Mouse (Mus musculus) urinary bladder, postnatal 10 days (tissue): ENCODE measurements around the gene Habp4.
A peak's percentile ranks its signal among the peaks of the same experiment; 100 is the strongest.

Experiments
- DNase-seq: peaks from one replicate; pipeline ENCODE4 v3.0.0; 2022; ENCODE audit warnings: low spot score

The Habp4 gene

DNA sequence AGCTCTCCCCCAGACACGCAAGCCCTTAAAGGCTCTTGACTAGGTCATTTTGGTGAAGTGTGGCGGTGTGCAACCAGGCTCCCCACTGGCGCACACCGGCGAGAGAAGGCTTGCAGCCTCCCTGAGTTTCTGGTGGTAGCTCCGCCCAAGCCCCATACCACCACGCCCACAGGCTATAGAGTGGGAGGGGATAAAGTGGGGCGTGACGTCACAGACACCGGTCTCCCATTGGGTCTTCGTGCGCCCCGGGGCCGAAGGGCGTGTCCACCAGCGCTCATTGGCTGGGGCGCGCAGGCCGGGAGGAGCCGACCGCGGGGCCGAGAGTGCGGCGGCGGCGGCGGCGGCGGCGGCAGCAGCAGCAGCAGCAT lies at the start of gene Habp4:
TSS of gene Habp4 (plus strand) at position 277 of the 368 bp plus-strand sequence.
- peak; percentile 92 for DNase-seq

DNA sequence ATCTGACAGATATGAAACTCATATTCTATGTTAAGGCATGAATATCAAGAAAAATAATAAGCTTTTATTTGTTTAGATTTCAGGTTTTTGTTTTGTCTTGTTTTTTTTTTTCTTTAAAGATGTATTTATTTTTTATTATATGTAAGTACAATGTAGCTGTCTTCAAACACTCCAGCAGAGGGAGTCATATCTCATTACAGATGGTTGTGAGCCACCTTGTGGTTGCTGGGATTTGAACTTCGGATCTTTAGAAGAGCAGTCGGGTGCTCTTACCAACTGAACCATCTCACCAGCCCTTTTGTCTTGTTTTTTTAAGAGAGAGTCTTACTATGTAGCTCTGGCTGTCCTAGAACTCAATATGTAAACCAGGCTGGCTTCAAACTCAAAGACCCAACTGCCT lies 44.2 kb upstream of the Habp4 start:
- no peak for DNase-seq

DNA sequence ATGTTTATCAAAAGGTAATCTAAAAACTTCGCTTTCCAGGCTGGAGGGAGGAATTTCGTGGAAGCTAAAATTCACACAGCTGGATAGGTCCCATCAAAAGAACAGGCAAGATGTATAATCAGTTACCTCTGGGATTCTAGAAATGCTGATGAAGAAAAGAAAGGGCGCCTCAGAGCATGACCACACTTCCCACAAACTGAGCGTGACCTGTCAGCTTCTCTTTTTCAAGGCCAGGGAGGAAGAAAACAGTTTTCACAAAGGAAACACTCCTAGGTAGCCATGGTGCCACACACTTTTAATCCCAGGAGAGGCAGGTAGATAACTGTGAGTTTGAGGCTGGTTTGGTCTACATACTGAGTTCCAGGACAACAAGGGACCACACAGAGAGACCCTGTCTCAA lies 40.9 kb upstream of the Habp4 start:
- no peak for DNase-seq

DNA sequence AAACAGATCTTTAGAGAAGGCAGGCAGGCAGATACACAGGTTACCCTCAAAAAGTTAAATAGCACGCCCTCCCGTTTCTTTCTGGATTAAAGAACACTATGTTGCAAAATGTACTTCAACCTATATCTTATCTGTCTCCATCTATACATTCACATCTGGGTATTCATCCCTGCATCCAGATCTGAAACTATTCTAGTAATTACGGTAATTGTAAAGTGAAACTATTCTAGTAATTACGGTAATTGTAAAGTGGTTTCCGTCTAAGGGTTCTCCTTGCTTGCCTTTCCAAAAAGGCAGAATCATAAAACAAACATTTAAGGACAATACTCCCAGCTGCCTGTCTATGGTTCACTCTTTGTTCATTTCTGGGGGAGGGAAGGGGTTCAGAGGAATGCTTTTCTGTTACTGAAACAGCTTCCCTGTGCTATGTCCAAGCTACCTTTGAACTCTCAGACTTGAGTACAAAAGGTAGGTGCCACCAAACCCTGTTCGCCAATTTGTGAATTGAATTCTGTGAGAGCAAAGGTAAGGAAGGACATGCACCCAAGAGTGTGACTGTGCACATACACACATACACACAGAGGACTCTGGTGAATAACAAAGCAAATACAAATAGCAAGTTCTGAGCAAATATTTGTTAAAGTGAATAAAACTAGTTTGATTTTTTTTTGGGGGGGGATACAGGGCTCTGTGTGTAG lies 38.0 kb upstream of the Habp4 start:
- no peak for DNase-seq

DNA sequence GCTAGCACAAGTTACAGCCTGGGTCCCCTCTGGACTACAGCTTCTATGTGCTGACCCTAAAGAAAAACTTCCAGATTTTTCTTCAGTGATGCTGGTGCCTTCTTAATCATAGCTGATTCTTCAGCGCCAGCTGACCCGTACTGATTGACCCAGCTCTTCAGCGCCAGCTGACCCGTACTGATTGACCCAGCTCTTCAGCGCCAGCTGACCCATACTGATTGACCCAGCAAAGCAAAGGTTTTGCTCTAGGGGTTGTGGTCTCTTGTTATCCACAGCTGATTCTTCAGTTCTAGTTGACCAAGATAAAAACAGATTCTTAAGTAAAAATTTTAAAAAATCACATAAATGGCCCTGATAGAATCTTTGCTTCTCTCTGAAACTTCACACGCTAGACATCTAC lies 36.7 kb upstream of the Habp4 start:
- no peak for DNase-seq

DNA sequence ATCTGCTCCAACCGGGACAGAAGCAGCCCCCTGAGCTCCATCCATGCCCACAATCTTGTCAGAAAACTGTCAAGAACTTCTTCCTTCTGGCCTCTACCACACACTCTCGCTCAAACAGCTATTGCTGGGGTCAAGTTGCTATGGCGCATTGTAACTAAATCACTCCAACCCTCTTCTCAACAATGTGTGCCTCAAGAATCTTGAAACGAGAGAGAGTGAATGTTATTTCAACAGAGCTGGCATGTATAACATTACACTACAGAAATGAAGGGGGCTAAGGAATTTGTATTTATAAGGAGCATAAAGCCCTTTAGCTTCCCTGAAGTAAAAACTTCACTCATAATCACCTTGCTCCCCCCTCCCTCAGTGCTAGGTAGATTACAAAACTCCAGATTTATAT lies 35.3 kb upstream of the Habp4 start:
- no peak for DNase-seq

DNA sequence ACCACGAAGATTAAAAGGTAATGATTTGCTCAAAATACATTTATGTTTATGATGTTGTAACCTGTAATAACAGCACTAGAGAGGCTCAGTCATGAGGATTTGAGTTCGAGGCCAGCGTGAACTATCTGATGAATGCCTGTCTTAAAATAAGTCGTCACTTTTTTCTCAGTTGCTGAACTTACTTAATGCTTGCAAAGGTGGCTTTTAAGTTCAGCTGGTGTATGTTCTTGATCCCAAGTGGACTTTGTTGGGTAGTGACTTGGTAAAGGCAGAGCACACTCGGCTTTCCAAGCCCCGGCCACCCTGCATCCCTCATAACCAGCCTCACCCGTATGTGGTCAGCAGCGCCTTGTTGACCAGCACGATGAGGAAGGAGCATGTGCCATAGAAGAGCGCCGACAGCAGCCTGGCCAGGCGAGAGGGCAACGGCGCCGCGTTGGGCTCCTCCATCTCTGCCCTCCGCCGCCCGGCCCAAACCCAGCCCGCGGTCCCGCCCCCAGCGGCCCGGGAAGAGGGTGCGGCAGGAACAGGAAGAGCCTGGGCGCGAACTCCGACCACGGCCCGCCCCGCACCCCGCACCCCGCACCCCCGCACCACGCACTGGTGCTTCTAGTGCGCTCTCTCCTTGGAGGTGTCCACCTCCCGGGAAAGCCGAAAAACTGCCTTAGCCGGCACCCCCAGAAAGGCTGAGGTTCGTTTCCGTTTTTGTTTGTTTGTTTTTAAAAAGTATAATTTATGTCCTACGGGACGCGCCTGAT lies 32.6 kb upstream of the Habp4 start, which contains the start of gene Slc35d2:
TSS of gene Slc35d2 (minus strand) at position 511 of the 758 bp plus-strand sequence.
- DNase-seq: peak; percentile 22

DNA sequence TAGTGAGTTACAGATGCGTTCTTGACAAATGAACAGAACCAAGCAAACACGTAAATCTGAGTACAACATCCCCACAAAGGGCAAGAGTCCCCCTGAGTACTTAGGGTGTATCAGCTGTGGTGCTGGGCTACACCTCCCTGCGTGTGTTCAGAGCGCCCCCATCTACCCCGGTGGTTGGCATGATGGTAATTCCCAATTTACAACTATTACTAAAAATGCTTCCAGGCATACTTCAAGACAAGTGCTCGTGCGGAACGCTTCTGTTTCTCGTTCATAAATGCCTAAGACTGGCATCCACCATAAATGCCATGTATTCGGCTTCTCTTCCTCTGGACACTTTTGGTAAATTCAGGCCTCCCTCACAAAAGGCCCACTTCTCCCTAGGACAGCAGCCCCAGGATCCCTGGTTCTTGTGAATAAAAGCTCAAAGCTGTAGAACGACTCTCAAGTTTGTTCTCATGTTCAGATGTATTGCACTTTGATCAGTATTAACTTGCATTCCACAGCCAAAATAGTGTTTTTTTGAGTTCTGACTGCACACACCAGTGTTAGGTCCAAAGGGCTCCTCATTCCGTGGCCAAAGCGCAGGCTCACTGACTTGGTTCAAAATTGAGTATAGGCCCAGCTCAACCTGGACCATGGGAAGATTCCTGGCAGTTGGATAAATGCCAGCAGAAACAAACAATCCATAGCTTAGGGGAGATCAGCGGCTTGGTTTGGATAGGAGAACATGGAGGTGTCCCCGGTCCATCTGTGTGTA lies 31.8 kb upstream of the Habp4 start:
- no peak for DNase-seq

DNA sequence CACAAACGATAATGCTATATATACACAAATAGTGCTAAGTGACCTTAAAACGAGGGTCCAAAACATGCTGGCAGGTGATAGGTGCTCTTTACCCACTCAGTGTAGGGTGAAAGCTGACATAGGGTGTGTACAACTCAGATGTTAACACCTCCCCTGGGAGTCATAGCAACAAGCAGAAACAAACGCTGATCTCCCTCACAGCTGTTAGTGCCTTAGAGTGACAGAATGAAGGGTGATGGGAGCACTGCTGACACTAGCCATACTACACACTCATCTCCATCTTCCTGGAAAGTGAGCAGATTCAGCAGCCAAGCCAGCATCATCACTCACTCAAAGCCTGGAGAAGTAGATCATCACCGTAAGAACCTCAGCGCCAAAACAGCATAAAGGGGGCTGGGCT lies 11.5 kb upstream of the Habp4 start:
- DNase-seq: no peak

DNA sequence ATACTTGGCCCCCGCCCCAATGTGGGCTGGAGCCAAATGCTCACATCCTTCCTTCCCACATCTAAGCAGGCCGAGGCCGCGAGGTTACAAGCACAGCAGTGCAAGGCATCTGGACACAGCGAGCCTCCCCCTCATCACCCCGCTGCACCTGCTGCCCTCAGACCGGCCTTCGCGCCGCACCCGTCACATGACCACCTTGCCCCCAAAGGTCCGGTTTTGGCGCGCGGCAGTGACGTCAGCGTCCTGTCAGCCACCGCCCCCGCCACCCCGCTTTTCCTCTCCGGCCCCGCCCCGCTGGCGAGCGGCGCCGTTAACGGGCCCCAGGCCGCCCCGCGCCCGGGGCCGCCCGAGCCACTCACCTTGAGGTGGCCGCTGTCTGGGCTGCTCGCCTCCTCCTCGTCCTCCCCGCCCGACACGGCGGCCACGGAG lies 9.4 kb upstream of the Habp4 start:
- DNase-seq: peak; percentile 50

DNA sequence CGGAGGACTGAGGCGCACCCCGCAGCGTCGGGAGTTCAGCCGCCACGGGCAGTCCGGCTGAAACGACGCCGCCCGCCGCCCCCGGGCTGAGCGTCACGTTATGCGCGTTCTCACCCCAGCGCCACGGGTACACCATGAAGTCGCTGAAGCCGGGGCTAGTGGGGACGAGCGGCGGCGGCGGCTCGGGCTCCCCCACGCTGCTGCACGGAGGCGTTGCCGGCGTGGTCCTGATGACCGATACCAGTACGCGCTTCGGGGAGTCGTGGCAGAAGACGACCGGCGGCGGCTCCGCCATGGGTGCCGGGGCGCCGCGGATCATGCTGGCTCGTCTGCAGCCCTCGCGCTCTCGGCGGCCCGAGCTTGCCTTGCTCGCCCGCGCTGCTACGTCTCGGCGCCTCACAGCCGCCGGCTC lies 8.9 kb upstream of the Habp4 start:
- no peak for DNase-seq

DNA sequence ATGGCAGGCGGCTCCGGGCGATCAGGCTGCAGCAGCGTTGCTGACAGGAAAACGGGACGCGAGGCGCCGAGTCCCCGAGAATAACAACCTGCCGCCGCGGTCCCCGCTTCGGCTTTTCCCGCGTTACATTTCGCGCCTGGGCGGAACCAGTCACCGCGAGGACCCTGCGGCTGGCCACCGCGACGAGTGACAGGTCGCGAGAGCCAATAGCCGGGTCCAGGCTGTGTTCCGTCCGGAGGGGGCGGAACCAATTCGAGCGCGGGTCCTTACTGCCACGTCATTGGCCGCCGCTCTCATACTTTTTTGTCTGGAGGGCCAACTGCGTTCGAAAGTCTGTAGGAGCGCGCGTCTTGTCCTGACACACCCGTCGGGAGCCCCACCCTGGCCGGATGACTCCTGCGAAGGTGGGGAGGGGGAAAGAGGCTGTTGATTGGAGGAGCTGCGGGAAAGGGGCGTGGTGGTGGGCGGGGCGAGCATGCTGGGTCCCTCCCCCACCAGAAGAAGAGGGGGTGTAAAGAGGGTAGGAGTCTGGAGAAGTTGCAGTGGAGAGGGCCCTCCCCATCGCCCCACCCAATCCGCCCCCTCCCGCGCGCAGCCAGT lies 8.4 kb upstream of the Habp4 start, which contains the start of gene Zfp367:
TSS of gene Zfp367 (minus strand) at position 120 of the 600 bp plus-strand sequence.
- DNase-seq: peak; percentile 89

DNA sequence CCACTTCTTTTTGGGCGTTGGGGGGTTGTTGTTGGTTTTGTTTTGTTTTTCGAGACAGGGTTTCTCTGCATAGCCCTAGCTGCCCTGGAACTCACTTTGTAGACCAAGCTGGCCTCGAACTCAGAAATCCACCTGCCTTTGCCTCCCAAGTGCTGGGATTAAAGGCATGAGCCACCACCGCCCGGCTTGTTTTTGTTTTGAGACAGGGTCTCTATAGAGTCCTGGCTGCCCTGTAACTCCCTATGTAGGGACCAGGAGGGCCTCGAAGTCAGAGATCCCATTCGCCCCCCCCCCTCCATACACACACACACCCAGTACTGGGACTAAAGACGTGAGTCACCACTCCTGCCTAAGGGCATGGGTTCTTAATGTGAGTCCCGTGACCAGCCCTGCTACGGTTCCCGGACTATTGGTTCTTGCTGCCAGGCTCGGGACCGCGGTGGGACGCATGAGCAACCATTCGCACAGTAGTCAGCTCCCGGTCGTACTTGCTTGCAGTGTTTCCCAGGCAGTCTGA lies 7.8 kb upstream of the Habp4 start:
- no peak for DNase-seq

DNA sequence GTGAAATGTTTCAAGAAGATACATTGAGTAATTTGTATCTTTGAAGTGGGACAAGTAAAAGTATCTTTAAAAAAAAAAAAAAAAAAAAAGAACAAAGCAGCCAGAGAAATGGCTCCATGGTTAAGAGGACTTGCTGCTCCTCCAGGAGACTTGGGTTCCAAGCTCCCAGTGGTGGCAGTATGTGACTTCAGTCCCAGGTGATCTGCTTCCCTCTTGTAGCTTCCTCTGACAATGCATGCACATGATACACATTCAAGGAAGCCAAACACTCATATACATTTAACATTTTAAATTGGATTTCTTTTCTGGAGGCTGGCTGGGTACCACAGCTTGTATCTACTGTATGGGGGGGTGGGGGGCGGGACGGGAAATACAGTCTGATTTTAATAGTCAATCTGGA lies 7.0 kb upstream of the Habp4 start:
- no peak for DNase-seq

DNA sequence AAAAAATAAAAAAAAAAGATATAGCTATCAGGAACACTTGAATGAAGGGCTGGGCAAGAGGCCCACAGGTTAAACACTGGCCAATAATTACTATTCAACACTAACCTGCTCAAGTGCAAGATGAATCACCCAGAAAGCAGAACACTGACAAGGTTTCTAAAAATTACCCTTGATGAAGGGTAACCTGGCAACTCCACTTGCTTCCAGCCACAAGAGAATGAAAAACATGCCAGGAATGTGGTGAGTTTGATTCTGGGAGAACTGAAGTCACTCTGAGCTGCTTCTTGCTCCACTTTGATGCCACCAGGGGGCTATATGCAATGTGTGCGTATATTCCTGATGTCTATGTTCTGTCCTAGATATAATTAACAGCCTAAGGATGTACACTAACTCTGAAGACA lies 6.5 kb upstream of the Habp4 start:
- DNase-seq: no peak

DNA sequence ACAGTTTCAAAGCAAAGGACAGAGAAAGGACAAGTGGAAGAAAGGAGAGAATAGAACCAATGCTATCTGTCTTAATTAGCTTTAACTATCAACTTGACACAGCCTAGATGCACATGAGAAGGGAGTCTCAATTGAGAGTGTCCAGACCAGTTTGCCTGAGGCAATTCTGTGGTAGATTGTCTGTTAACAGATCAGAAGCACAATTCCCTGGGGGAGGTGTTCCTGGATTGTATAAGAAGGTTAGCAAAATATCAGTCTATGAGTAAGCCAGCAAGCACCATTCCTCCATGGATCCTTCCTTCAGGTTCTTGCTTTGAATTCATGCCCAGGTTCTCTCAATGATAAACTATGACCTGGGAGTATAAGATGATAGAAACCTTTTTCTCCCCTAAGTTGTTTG lies 4.7 kb upstream of the Habp4 start:
- no peak for DNase-seq

DNA sequence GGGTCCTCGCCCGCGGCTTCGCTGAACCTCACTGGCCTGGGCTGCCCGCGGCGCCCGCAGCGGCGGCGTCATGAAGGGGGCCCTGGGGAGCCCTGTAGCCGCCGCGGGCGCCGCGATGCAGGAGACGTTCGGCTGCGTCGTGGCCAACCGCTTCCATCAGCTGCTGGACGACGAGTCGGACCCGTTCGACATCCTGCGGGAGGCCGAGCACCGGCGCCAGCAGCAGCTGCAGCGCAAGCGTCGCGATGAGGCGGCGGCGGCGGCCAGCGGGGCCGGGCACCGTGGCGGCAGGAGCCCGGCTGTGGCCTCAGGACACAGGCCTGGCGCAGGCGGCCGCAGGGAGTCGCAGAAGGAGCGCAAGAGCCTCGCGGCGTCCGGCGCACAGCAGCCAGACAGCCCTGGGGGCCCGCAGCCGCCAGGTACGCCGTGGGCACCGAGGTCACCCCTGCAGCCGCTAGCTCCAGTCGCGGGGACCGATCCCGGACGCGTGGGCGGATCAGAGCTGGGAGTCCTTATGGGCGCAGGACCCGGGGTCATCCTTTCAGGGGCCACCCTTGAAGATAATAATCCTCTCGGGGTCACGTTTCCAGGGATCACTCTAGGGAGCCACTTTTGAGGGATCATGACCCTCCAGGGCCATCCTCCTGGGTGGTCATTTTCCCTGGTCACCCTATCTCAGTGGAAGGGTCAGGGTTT lies 440 bp downstream of the Habp4 start:
- DNase-seq: no peak

DNA sequence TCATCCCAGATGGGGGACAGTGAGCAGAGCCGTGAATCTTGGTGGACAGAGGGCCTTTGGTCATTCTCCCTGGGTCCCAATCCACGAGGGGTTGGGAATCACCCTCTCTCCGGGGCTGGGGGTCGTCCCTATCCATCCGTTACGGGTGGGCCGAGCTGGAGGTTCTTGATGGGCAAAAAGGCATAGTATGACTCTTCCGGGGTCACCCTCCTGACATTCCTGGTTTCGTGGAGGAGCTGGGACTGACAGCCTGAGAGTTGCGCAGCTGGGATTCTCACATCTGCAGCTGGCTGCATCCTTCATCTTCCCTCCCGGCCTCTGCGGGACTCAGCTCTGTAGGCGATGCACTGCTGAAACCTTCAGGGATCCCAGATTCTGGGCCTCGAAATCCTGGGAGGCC lies 1.0 kb downstream of the Habp4 start:
- no peak for DNase-seq

DNA sequence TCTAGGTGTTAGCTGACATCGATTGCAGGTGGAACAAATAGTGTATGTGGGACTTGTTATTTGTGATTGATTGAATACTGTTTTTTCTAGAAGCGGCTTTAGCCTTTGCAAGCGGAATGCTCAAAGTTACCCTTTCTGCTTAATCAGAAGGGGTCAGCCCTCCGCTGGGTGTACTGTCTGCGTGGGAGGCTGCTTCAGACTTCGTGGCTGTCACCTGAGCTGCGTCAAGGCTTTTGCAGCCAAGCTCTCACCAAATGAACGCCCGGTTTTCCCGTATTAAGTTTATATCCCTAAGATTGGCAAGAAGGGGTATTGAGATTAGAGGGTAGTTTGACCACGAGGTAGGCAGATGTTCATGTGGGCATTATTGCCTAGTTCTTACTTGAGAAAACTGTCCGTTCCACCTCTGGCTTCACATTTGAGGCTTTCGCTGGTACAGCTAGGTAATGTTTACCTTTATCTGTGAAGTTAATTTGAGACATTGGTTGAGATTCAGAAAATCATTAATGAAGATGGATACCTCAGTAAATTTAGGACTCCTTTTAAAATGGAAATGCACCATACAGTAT lies 1.6 kb downstream of the Habp4 start:
- DNase-seq: no peak

DNA sequence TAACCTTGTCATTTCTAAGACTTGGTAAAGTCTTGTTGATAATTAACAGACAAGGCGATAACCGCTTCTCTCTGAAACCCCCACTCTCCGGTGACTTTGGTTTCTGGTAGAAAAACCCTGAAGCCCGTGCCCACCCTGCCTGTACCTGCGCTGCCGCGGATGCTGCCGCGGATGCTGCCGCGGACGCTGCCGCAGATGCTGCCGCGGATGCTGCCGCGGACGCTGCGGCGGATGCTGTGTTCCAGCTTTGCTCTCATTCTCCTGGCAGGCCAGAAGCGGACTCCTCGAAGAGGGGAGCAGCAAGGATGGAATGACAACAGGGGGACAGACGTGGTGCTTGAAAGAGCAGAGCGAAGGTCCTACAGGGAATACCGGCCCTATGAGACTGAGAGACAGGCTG lies 8.1 kb downstream of the Habp4 start:
- no peak for DNase-seq

DNA sequence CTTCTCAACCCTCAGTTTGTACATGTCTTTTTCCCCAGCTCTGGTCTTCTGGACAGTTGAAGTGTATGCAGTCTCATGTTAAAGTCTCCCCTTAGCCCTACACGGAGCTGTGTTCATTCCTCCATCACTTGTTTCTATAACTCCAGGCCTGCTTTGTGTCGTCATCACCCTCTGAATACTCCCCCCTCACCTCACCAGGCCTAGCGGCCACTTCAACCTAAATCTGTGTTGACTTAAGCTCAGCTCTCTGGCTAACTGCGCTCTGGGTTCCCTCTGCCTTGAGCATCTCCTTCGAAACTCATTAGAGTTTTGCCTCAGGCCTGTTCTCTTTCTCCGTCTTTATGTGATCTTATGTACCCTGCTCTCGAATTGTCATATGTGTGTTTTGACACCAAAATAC lies 16.4 kb downstream of the Habp4 start:
- DNase-seq: no peak
